Mouse (Mus musculus) midbrain, embryonic 14.5 days (tissue): ENCODE results near the gene Sbno2. TPM values are rescaled to one million over a fixed set of nuclear protein-coding genes. Genes with fewer than 3 reads are reported as not detected.

Experiments used
- ATAC-seq: fragments of 200-750 bp; cut with Nextera tagmentation; 2 replicates; pipeline ENCODE4 v1.8.0; 2017; ENCODE audit warnings: moderate number of reproducible peaks, moderate library complexity; ENCODE audit not compliant: low FRiP score, low TSS enrichment
- DNase-seq: peaks from one replicate; pipeline ENCODE4 v3.0.0-alpha.2; 2015
- H3K27ac ChIP-seq: fragments of 300-500 bp; sonication (generic); replicated peaks from 2 replicates; pipeline ENCODE4 v1.5.1; 2014; ENCODE audit warnings: mild to moderate bottlenecking, low read depth, low read length, moderate library complexity
- H3K27me3 ChIP-seq: fragments of 300-500 bp; sonication (generic); 2 replicates; pipeline ENCODE4 v1.6.1; 2014; ENCODE audit warnings: low read length, control low read depth, mixed read lengths; ENCODE audit not compliant: control insufficient read depth, insufficient read depth
- H3K36me3 ChIP-seq: fragments of 300-500 bp; sonication (generic); 2 replicates; pipeline ENCODE4 v1.6.1; 2014; ENCODE audit warnings: low read length, control low read depth; ENCODE audit not compliant: control insufficient read depth, insufficient read depth
- H3K4me1 ChIP-seq: fragments of 300-500 bp; sonication (generic); 2 replicates; pipeline ENCODE4 v1.6.1; 2014; ENCODE audit warnings: mild to moderate bottlenecking, antibody characterized with exemption, low read length, control low read depth; ENCODE audit not compliant: control insufficient read depth, insufficient read depth
- H3K4me2 ChIP-seq: fragments of 300-500 bp; sonication (generic); 2 replicates; pipeline ENCODE4 v1.6.1; 2014; ENCODE audit warnings: mild to moderate bottlenecking, low read length, moderate library complexity
- H3K4me3 ChIP-seq: fragments of 300-500 bp; sonication (generic); replicated peaks from 2 replicates; pipeline ENCODE4 v1.5.1; 2014; ENCODE audit warnings: low read depth, low read length
- H3K9ac ChIP-seq: fragments of 300-500 bp; sonication (generic); replicated peaks from 2 replicates; pipeline ENCODE4 v1.6.1; 2014; ENCODE audit warnings: mild to moderate bottlenecking, low read length, moderate library complexity
- H3K9me3 ChIP-seq: fragments of 300-500 bp; sonication (generic); 2 replicates; pipeline ENCODE4 v1.6.1; 2016; ENCODE audit warnings: low read length, control low read depth, mixed read lengths; ENCODE audit not compliant: control insufficient read depth
- WGBS: fragments of 180-500 bp; shearing (Covaris S2); extraction: QIAGEN DNeasy Blood & Tissue Kit; methylation state at CpG from one replicate; pipeline ENCODE4 v1.1.7; 2014; 5-methylcytosine and 5-hydroxymethylcytosine counted together
- polyA plus RNA-seq: library from polyadenylated mRNA; unstranded; fragments of >200 nt; fragmentation: Nextera tagmentation; extraction: Ambion mirVana; gene quantifications from 2 replicates; pipeline ENCODE4 v1.2.1, GENCODE M21; 2014

Gene Sbno2
- polyA plus RNA-seq, 1 experiment from 2014 or later, result 13.2 TPM

DNA sequence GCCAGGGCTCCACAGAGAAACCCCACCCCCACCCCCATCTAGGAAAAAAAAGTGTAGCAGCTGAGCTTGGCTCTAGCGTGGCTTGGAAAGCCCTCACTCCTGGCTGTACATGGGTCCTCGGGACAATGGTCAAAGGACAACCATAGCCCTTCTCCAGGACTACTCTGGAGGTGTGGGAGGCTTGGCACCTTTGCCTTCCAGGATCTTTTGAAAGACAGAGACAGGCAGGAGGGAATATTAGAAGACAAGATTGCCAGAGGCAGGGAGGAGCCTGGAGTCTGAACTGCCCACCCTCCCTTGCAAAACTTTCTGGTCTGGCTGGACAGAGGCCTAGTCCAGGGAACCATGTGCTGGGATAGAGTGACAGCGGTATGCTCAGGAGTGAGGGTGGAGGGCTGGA is 10.7 kb downstream of the Sbno2 start:
- H3K4me3 ChIP-seq, result no peak overlapping the region
- H3K36me3 ChIP-seq, result no peaks in the 10 kb centered on the region
- no peaks in the 10 kb centered on the region for H3K9me3 ChIP-seq
- no peak overlapping the region for H3K4me2 ChIP-seq
- no peak overlapping the region for H3K9ac ChIP-seq
- H3K27ac ChIP-seq, result no peak overlapping the region
- WGBS, result 84% methylated on average over 3 of the region's 3 CpGs
- H3K4me1 ChIP-seq, result no peaks in the 10 kb centered on the region
- H3K27me3 ChIP-seq, result no peaks in the 10 kb centered on the region
- DNase-seq (no peak), ATAC-seq (no peak)

DNA sequence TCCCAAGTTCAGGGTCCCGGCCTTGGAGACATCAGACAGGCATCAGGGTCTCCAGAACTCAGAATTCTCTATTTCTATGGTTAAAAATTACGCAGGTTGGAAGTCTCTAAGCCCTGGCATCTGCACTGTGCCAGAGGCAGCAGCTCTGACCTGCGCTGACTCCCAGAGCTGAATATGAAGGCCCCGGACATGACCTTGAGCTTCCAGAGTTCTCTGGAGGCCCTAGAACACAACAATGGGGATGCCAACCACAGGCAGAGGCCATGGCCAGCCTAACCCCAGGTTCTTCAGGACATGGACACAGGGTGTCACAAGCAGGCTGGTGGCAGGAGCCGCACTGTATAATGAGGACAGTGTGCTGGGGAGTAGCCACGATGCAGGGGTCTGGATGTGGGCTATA is 11.3 kb downstream of the Sbno2 start:
- Histone ChIP-seq H3K27ac (no peak overlapping the region), H3K27me3 (no peaks in the 10 kb centered on the region), H3K9ac (no peak overlapping the region), H3K4me1 (no peaks in the 10 kb centered on the region), H3K4me2 (no peak overlapping the region), H3K9me3 (no peaks in the 10 kb centered on the region), H3K36me3 (no peaks in the 10 kb centered on the region), H3K4me3 (no peak overlapping the region)
- no peak for ATAC-seq
- 89% methylated on average over 6 of the region's 6 CpGs for WGBS
- no peak for DNase-seq

DNA sequence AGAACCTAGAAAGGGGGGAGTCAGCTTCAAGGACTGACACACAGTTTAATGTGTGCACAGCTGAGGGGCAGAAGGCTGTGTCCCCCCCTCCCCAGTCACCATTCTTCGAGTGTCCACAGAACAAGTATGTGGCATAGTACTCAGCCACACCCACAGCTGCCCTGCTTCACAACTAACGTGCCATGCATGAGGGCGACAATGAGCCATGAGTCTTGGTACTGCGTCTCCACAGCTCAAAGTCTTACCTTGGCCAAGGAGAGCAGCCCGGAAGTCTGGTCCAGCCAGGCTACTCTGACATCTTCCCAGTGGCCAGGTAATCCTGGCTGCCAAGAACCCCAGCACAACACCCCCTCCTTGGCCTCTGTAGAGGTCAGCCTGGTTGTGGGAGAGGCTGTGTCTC is 12.7 kb downstream of the Sbno2 start:
- WGBS, result 82% methylated on average over 5 of the region's 5 CpGs
- H3K4me1 ChIP-seq, result no peaks in the 10 kb centered on the region
- no peaks in the 10 kb centered on the region for H3K27me3 ChIP-seq
- no peaks in the 10 kb centered on the region for H3K9me3 ChIP-seq
- ATAC-seq (no peak), DNase-seq (no peak)
- no peaks in the 10 kb centered on the region for H3K36me3 ChIP-seq
- H3K9ac ChIP-seq, result no peak overlapping the region
- H3K4me2 ChIP-seq, result no peak overlapping the region
- no peak overlapping the region for H3K27ac ChIP-seq
- H3K4me3 ChIP-seq, result no peak overlapping the region

DNA sequence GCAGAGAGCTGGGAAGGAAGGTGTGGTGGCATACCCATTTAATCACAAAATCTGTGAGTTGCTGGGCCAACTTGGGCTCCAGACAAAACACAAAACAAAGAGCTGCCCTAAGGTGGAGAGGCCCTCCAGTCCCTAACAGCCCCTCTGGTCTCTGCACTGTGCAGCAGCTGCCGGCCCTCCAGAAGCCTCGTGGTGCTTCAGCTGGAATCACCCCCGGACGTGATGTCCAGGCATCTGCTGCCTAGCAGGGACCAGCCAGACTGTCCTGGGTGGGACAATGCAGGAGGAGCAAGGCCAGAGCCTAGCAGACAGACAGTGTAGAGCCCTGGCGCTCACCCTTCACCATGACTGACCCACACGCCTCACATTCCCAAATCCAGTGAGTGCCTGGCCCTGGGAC is 13.8 kb downstream of the Sbno2 start:
- Histone ChIP-seq H3K4me1 (no peaks in the 10 kb centered on the region), H3K4me3 (no peak overlapping the region), H3K27ac (no peak overlapping the region), H3K27me3 (no peaks in the 10 kb centered on the region), H3K4me2 (no peak overlapping the region), H3K9me3 (no peaks in the 10 kb centered on the region), H3K9ac (no peak overlapping the region), H3K36me3 (no peaks in the 10 kb centered on the region)
- WGBS, result 90% methylated on average over 6 of the region's 6 CpGs
- no peak for ATAC-seq
- DNase-seq, result no peak

DNA sequence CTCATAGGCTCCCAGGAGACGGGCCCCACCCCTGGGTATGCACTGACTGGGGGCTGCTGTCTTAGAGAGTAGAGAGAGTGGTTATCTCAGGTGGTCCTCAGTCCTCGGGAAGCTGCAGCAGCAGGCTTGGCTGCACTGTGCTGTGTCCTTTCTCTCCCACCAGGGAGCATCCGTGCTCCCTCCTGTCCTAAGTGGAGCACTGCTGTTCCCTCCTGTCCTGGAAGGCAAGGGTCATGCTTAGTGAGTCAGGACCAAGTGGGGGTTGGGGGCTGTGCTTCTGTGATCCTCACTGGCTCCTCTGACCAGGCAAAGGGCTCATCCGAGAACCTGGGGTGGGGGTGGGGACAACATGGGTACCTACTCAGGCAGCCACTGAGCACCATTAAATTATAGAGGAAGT is 16.2 kb downstream of the Sbno2 start:
- Histone ChIP-seq H3K27ac (no peak overlapping the region), H3K4me2 (no peak overlapping the region), H3K9ac (no peak overlapping the region), H3K9me3 (no peaks in the 10 kb centered on the region), H3K27me3 (no peaks in the 10 kb centered on the region), H3K4me3 (no peak overlapping the region), H3K36me3 (peaks cover 14% of the 10 kb centered on the region), H3K4me1 (no peaks in the 10 kb centered on the region)
- 56% methylated on average over 4 of the region's 4 CpGs for WGBS
- no peak for ATAC-seq
- no peak for DNase-seq

DNA sequence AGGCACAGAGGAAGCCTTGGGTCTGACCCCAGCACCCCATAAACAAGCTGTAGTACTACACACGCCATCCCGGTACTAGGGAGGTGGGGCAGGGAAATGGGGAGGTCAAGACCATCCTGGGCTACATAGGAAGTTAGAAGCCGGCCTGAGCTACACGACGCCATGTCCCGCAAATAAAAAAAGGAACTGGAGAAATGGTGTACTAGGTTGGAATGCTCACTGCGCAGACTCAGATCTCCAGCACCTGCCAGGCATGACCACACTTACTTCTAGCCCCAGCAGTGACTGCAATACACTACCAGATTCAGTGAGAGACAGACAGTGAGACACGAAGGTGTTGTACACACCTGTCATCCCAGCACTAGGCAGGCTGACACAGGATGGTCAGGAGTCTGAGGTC is 17.9 kb downstream of the Sbno2 start:
- 94% methylated on average over 8 of the region's 8 CpGs for WGBS
- Histone ChIP-seq H3K9ac (no peak overlapping the region), H3K4me1 (no peaks in the 10 kb centered on the region), H3K36me3 (peaks cover 30% of the 10 kb centered on the region), H3K9me3 (no peaks in the 10 kb centered on the region), H3K27me3 (no peaks in the 10 kb centered on the region), H3K27ac (no peak overlapping the region), H3K4me2 (no peak overlapping the region), H3K4me3 (no peak overlapping the region)
- no peak for ATAC-seq
- no peak for DNase-seq

GRCm38 (mm10) chr10:80086847-80087246 is 18.5 kb downstream of the Sbno2 start:
- Histone ChIP-seq H3K9me3 (no peaks in the 10 kb centered on the region), H3K9ac (no peak overlapping the region), H3K4me3 (no peak overlapping the region), H3K27me3 (no peaks in the 10 kb centered on the region), H3K4me1 (no peaks in the 10 kb centered on the region), H3K36me3 (peaks cover 36% of the 10 kb centered on the region), H3K27ac (no peak overlapping the region), H3K4me2 (no peak overlapping the region)
- no peak for DNase-seq
- no peak for ATAC-seq
- 83% methylated on average over 3 of the region's 3 CpGs for WGBS

GRCm38 (mm10) chr10:80084817-80085487 is 20.4 kb downstream of the Sbno2 start:
- no peak overlapping the region for H3K4me3 ChIP-seq
- no peak for ATAC-seq
- no peaks in the 10 kb centered on the region for H3K9me3 ChIP-seq
- peaks cover 54% of the 10 kb centered on the region for H3K36me3 ChIP-seq
- no peak overlapping the region for H3K9ac ChIP-seq
- H3K4me1 ChIP-seq, result no peaks in the 10 kb centered on the region
- DNase-seq, result no peak
- 90% methylated on average over 9 of the region's 9 CpGs for WGBS
- H3K27me3 ChIP-seq, result no peaks in the 10 kb centered on the region
- no peak overlapping the region for H3K4me2 ChIP-seq
- H3K27ac ChIP-seq, result no peak overlapping the region

- 80% methylated on average over 3 of the region's 3 CpGs for WGBS
- Histone ChIP-seq H3K9me3 (no peaks in the 10 kb centered on the region), H3K4me1 (no peaks in the 10 kb centered on the region), H3K4me3 (no peak overlapping the region), H3K9ac (no peak overlapping the region), H3K36me3 (peaks cover 65% of the 10 kb centered on the region), H3K4me2 (no peak overlapping the region), H3K27ac (no peak overlapping the region), H3K27me3 (no peaks in the 10 kb centered on the region)
- no peak for DNase-seq
- ATAC-seq, result no peak
These were observed 24.3 kb downstream of the Sbno2 start for GRCm38 (mm10) chr10:80081075-80081474.
